Mouse (Mus musculus) gastrocnemius, adult 2 months (tissue): ENCODE data around the gene Dnaaf5. TPM values are rescaled to one million over a fixed set of nuclear protein-coding genes. Genes with fewer than 3 reads are reported as not detected.

Experiments used
- DNase-seq: peaks from one replicate; pipeline ENCODE4 v3.0.0; 2022
- H3K27ac ChIP-seq: fragments of 200-600 bp; 2 replicates; pipeline ENCODE4 v1.8.1; 2022; ENCODE audit warnings: mild to moderate bottlenecking
- H3K4me3 ChIP-seq: fragments of 200-600 bp; 2 replicates; pipeline ENCODE4 v1.8.1; 2022; ENCODE audit warnings: mild to moderate bottlenecking, moderate library complexity
- CTCF ChIP-seq: fragments of 200-600 bp; IDR thresholded peaks from 2 replicates; pipeline ENCODE4 v1.8.1; 2022; ENCODE audit warnings: antibody characterized with exemption, mild to moderate bottlenecking, moderate library complexity
- intact Hi-C: fragments of 180-260 bp; cut with DNase I; formaldehyde crosslinking; loops from one replicate; pipeline ENCODE4 v1.15.1; 2025
- total RNA-seq, 2 experiments: library from RNA; stranded (reverse); gene quantifications; 2 replicates each; pipeline ENCODE4 v1.2.3; 2021

Gene Dnaaf5
- total RNA-seq, 2 experiments from 2014 or later = 14.1 to 16.7 TPM

DNA sequence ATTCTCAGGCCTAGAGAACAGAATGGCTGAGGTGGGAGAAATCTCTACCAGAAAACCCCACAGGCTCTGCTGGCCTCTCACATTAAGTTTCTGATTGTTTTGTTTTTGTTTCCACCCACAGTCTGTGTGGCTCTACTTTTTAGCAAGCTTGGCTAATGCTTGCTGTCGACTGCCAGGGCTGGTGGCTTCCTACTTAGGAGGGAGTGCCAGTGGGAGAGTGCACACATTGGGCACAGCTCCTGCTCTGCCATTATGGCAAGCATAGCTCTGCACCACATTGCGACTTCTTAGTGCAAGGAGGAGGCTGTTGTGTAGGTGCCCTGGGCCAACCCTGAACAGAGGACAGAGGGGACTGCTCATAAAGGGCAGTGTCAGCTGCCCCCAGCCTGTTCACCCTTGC is 33.1 kb downstream of the Dnaaf5 start:
- H3K27ac ChIP-seq = no peak overlapping the region
- TF ChIP-seq CTCF = no peak
- no peak overlapping the region for H3K4me3 ChIP-seq
- intact Hi-C loops = no loop called here
- DNase-seq = no peak

DNA sequence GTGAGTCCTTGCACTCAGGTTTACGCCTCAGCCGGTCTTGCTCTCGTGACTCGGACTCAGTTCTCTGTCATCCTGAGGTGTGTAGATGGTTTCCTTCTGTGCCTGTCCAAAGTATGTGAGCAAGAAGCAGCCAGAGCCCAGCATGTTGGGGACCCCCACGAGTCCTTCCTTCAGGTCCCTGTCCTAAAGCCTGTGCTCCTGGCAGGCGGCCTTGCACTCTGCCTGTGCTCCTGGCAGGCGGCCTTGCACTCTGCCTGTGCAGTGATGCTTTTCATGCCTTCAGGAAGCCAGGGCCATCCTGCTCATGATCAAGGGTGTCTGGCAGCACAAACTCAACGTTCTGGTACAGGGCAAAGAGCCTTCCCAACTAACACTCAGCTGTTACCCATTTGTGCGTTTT is 33.6 kb downstream of the Dnaaf5 start:
- no peak for TF ChIP-seq CTCF
- no peak overlapping the region for H3K27ac ChIP-seq
- DNase-seq = no peak
- no peak overlapping the region for H3K4me3 ChIP-seq
- intact Hi-C loops = no loop called here

DNA sequence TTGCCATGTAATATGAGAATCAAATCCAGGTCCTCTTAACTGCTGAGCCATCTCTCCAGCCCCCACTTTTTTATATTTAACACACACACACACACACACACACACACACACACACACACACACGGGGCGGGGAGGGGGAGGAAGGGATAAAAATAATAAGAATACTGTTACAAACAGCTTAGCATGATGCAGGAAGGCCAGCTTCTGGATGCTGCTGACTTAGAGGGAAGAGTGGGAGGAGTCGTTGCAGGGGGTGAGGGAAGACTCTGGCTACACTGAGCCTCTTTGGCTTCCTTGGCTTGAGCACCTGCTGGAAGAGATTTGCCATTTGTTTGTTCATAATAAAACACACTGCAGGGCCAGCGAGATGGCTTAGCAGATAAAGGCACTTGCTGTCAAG is 34.9 kb downstream of the Dnaaf5 start:
- no peak for DNase-seq
- peak overlapping the region; percentile 20; the same call in 1 of the 2 replicates for H3K27ac ChIP-seq
- no peak for TF ChIP-seq CTCF
- intact Hi-C loops = no loop called here
- no peak overlapping the region for H3K4me3 ChIP-seq

DNA sequence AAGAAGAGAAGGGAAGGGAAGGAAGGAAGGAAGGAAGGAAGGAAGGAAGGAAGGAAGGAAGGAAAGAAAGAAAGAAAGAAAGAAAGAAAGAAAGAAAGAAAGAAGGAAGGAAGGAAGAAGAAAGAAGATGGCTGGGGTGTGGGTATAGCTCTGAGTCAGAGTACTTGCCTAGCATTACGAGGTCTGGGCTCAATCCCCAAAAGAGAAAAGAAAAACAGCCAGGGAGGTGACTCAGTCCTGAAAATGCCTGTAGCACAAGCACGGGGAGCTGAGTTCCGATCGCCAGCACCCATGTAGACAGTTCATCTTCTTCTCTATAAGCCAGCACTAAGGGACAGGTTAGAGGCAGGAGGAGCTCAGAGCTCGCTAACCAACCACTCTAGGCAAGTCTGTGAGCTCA is 39.7 kb downstream of the Dnaaf5 start:
- intact Hi-C loops = no loop called here
- TF ChIP-seq CTCF = no peak

DNA sequence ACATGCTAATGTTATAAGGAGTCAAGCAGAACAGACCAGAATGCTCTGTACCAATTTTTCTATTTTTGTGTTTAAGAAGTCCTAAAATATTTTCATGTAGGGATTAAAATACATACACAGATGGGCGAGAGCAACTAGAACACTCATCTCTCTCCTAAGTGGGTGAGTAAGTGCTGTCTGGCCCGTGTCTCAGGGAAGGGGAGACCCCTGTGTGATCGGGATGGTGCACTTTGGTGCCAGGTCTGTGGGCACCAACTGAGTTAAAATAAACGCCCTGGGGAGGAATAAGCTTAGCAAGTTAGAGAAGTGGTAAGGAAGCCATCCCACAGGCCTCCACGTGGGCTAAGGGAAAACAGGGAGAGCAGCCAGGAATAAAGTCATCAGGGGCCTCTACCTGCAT is 40.9 kb downstream of the Dnaaf5 start:
- intact Hi-C loops = no loop called here
- TF ChIP-seq CTCF = no peak

More for the DNA sequence above, 39.7 kb downstream of the Dnaaf5 start:
- no peak overlapping the region for H3K4me3 ChIP-seq
- no peak overlapping the region for H3K27ac ChIP-seq
- DNase-seq = no peak

DNA sequence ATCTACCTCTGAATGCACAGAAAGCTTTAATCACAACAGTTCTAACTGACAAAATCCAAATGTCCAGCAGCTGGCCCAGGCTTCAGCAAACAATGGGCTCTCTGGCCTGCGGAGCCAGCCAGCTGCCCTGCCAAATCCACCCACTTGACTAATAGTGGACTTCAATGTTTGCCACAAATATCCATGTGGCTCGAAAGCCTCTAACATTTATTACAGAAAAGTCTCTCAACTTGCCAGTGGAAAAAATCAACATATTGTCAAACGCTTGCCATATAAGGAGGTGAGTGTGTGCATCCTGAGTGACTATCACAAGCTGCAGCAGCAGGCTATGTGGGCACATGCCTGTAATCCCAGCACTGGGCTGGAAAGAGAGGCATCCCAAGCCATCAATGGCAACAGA is 48.8 kb downstream of the Dnaaf5 start:
- Histone ChIP-seq H3K27ac (peak overlapping the region; percentile 97; the same call in 1 of the 2 replicates), H3K4me3 (no peak overlapping the region)
- intact Hi-C loops = no loop called here
- no peak for TF ChIP-seq CTCF
- no peak for DNase-seq

More for the DNA sequence above, 40.9 kb downstream of the Dnaaf5 start:
- no peak overlapping the region for H3K27ac ChIP-seq
- H3K4me3 ChIP-seq = no peak overlapping the region
- no peak for DNase-seq

DNA sequence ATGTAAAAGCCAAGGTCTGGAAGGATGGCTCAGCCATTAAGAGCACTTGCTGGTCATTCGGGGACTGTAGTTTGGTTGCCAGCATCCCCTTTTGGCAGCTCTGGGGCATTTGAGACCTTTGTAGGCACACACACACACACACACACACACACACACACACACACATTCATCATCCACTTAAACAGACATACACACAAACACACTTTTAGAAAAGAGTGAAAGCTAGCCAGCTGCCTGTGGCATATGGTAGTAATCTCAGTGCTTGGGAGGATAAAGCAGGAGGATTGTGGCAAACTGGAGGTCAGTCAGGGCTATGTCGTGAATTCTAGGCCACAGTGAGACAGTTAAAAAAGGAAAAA is 49.6 kb downstream of the Dnaaf5 start:
- DNase-seq = no peak
- peak overlapping the region; percentile 97 for H3K27ac ChIP-seq
- peak overlapping the region; percentile 98 for H3K4me3 ChIP-seq
- intact Hi-C loops = no loop called here
- no peak for TF ChIP-seq CTCF

DNA sequence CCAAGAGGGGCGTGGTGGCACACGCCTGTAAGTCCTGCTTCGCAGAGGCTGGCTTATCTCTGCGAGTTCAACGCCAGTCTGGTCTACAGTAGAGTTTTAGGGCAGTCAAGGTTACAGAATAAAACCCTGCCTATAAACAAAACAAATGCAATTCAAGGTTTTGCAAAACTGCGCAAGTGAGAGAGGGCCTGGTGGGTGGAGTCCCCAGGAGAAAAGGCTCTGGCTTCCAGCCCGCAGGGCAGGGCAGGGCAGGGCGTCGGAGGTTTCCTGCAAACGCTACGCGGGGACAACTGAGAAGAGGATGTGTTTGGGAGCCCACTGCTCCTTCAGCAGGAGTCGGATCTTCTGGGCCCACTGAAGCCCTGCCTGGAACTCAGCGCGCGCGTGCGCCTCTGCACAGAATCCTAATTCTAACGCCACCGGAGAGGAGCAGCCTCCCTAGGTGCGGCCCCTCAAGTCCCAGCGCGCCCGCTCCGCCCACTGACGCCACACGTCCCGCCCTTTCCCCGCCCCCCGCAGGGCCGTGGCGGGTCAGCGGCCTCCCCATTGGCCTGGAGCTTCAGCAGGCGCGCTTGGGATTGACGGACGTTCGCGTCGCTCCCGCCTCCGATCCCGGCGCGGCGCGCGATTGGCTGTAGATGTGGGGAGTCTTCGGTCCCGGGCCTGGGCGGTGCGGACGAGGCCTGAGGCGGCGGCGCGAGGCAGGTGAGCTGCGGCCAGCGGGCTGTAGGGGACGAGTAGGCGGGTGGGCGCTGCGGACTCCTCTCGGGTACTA is 50.2 kb downstream of the Dnaaf5 start, which contains the start of gene Sun1:
Sun1 (plus strand) TSS at position 643 of the 775 bp plus-strand sequence.
- TF ChIP-seq CTCF = no peak
- H3K27ac ChIP-seq = peak within 1 kb of the TSS; percentile 97
- intact Hi-C loops = loop anchor here (5.0 kb wide), 1 partner anchor 52 kb away; the partner anchor contains the start of gene Get4
- peak within 1 kb of the TSS; percentile 98 for H3K4me3 ChIP-seq
- peak; percentile 99 for DNase-seq

DNA sequence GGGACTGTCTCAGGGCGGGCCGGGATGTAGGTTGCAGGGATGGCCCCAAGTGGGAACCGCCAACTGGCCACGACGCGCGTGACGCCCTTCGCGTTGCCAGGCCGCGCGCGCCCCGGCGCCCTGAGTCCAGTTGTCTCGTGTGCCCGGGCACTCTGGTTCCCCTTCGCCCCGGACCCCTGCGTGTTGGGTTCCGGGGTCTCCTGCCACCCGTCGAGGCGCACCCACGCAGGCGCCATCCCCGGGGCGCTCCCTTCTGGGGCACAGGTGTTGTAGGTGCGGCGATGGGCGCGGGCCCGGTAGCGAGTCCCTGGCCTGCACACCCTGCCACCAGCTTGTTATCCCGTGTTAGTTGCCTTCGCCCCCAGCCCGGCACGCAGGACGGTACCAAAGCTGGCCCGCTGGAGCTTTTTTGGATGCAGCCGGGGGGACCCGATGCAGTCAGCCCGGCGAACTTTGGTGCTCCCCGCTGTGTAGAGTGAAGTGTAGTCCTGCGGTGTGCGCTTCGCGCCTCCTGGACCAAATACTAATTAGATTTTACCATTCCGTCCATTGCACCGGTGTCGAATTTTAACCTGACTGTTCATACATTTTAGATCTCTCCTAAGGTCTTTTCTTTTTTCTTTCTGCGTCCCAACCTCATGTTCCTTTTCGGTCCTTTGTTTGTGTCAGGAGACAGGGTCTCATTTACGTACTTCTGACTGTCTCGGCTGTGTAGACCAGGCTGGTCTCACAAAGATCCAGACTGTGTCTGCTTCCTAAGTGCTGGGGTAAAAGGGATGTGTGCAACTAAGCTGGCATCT is 50.9 kb downstream of the Dnaaf5 start:
- H3K27ac ChIP-seq = peak overlapping the region; percentile 97
- TF ChIP-seq CTCF = no peak
- intact Hi-C loops = loop anchor here (5.0 kb wide), 1 partner anchor 51 kb away; the partner anchor contains the start of gene Get4

DNA sequence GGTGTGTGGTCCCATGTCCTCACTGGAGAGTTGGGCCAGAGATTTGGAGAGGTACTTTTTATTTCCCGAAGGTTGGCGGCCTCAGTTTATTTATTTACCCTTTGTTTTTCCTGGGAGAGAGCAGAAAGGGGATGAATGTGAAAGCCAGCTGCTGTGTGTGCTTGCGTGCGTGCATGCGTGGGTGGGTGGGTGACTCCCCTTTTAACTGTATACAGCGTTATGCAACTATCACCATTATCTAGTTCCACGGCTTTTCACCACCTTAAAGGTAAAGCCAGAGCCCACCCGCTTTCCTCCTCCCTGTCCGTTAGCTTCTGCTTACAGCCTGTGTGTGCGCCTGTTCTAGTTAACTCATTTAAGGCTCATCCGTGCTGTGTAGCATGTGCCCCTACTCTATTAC is 52.1 kb downstream of the Dnaaf5 start:
- DNase-seq = no peak
- no peak overlapping the region; the same call in 1 of the 2 replicates for H3K27ac ChIP-seq
- TF ChIP-seq CTCF = no peak
- intact Hi-C loops = loop anchor here (5.0 kb wide), 1 partner anchor 50 kb away; the partner anchor contains the start of gene Get4
- H3K4me3 ChIP-seq = peak overlapping the region; percentile 98

More for the DNA sequence above, 50.9 kb downstream of the Dnaaf5 start:
- peak overlapping the region; percentile 98 for H3K4me3 ChIP-seq
- no peak for DNase-seq

DNA sequence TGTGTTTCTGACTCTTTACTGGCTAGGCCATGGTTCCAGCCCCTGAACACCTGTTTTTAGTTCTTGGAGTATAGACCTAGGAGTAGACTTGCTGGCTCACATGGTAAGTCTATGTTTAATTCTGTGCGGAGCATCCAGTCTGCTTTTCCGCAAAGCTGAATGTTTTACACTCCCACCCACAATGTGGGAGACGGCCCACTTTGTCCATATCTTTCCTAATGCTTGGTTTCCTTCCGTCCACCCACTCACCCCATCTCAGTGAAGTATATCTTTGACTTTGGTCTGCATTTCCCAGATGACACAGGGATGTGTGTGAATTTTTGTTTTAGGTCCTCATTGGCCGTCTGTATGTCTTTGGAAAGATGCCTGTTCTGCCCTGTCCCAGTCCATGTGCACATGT is 53.3 kb downstream of the Dnaaf5 start:
- intact Hi-C loops = loop anchor here (5.0 kb wide), 1 partner anchor 49 kb away; the partner anchor contains the start of gene Get4
- no peak overlapping the region for H3K27ac ChIP-seq
- TF ChIP-seq CTCF = no peak
- no peak overlapping the region for H3K4me3 ChIP-seq
- DNase-seq = no peak

DNA sequence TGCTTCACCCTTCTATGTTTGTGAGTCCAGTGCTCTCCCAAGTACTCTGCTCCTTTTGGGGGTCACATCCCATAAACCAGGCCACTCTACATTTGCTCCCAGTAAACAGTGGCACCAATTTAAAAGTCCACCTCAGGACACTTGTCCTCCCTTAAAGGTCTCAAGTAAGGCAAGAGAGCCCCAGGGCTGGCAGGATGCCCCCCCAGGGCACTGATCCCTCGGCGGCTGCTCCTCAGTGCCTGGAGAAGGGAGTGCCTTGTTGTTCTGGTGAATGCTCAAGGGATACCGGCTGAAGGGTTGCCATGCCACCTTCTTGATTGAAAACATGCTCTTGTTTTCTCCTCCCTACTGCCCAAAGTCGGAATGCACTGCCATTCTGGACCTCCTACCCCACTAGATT is 56.1 kb downstream of the Dnaaf5 start:
- DNase-seq = peak; percentile 83
- TF ChIP-seq CTCF = no peak
- Histone ChIP-seq H3K4me3 (peak overlapping the region; percentile 36), H3K27ac (peak overlapping the region; percentile 81)
- intact Hi-C loops = no loop called here

DNA sequence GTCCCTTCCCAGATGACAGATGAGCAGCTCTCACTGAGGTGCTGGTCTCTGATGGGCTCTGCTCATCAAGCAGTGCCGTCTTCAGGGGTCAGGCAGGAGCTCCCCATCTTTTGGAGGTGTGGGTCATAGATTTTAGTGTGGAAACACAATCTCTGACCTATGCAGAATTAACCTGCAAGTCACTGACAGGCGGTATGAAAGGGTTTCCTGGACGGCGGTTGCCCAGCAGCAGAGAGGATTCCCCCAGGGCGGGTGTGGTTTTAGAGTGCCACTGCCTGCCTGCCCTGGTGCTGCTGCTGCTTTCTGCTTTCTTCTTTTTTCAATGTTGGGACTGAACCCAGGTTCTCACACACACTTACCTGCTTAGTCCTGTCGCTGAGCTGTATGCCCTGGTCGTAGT is 56.5 kb downstream of the Dnaaf5 start:
- Histone ChIP-seq H3K27ac (peak overlapping the region; percentile 81), H3K4me3 (peak overlapping the region; percentile 36)
- TF ChIP-seq CTCF = no peak
- intact Hi-C loops = no loop called here
- DNase-seq = no peak
